Mouse (Mus musculus) C2C12 (cell line): ENCODE data around the gene Gap43. TPM values are rescaled to one million over a fixed set of nuclear protein-coding genes. Genes with fewer than 3 reads are reported as not detected.

Experiments
- H3K27me3 ChIP-seq: one replicate; pipeline ENCODE4 v1.6.1; 2011; ENCODE audit not compliant: control insufficient read depth, insufficient read depth, insufficient read length
- H3K36me3 ChIP-seq: one replicate; pipeline ENCODE4 v1.6.1; 2011; ENCODE audit not compliant: control insufficient read depth, insufficient read depth
- H3K4me3 ChIP-seq: one replicate; pipeline ENCODE4 v1.5.1; 2011; ENCODE audit warnings: mild to moderate bottlenecking, control low read depth; ENCODE audit not compliant: poor library complexity, insufficient read depth, severe bottlenecking
- H3K79me2 ChIP-seq: one replicate; pipeline ENCODE4 v1.6.1; 2011; ENCODE audit not compliant: control insufficient read depth, insufficient read depth
- H3K79me3 ChIP-seq: one replicate; pipeline ENCODE4 v1.6.1; 2011; ENCODE audit warnings: low read depth, control low read depth
- H3ac ChIP-seq: one replicate; pipeline ENCODE3; 2011; ENCODE audit warnings: low read depth; ENCODE audit not compliant: control insufficient read depth, insufficient read length
- CEBPB ChIP-seq: IDR thresholded peaks from one replicate; pipeline ENCODE4 v1.6.1; 2011; ENCODE audit warnings: low read depth, mild to moderate bottlenecking, control low read depth, moderate library complexity
- CTCF ChIP-seq: IDR thresholded peaks from one replicate; pipeline ENCODE4 v1.5.1; 2011; ENCODE audit not compliant: control insufficient read depth, insufficient read depth, insufficient read length
- FOSL1 ChIP-seq: IDR thresholded peaks from one replicate; pipeline ENCODE4 v1.8.0; 2011; ENCODE audit warnings: mild to moderate bottlenecking, low read length; ENCODE audit not compliant: poor library complexity, insufficient read depth, severe bottlenecking
- MAX ChIP-seq: IDR thresholded peaks from one replicate; pipeline ENCODE4 v1.6.1; 2011; ENCODE audit warnings: mild to moderate bottlenecking, control low read depth
- MYOD1 ChIP-seq: IDR thresholded peaks from one replicate; pipeline ENCODE4 v1.6.1; 2011; ENCODE audit warnings: low read depth; ENCODE audit not compliant: control insufficient read depth, insufficient read length
- MYOG ChIP-seq: IDR thresholded peaks from one replicate; pipeline ENCODE4 v1.6.1; 2011; ENCODE audit not compliant: control insufficient read depth, insufficient read length; ENCODE audit errors: extremely low read depth
- USF1 ChIP-seq: IDR thresholded peaks from one replicate; pipeline ENCODE4 v1.6.1; 2011; ENCODE audit warnings: low read depth, mild to moderate bottlenecking, control low read depth, moderate library complexity
- polyA plus RNA-seq: library from polyadenylated mRNA; unstranded; fragments of >200 nt; fragmentation: generic; extraction: Trizol; gene quantifications from one replicate; pipeline ENCODE4 v1.2.1, GENCODE M21; 2012; ENCODE audit warnings: missing spikeins

Gap43 gene
- polyA plus RNA-seq, 1 experiment = 0.63 TPM

DNA sequence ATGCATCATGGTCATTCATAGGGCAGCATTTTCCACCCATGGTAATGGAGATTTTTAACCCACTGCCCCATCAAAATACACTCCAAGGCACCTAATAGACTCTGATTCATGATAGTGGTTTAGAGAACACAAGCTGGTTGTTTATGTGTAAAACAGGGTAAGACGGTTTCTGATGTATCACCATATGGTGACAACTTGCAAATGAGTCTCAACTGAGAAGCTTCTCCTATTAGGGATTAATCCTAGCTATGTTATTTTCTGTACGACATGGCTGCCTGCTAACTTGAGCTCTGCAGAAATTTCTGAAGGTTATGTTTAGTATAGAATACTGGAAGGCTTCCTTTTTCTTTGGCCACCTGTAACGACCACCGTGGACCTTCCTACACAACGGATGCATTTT, 21.1 kb downstream of the Gap43 start:
- no peak overlapping the region for H3K4me3 ChIP-seq
- TF ChIP-seq MYOD1 = no peak
- TF ChIP-seq USF1 = no peak
- no peak for TF ChIP-seq CTCF
- TF ChIP-seq CEBPB = no peak
- TF ChIP-seq FOSL1 = no peak
- no peak for TF ChIP-seq MAX
- TF ChIP-seq MYOG = no peak
- no peaks in the 10 kb centered on the region for H3K79me3 ChIP-seq
- H3ac ChIP-seq = no peak overlapping the region
- no peaks in the 10 kb centered on the region for H3K27me3 ChIP-seq
- H3K79me2 ChIP-seq = no peaks in the 10 kb centered on the region
- no peaks in the 10 kb centered on the region for H3K36me3 ChIP-seq

DNA sequence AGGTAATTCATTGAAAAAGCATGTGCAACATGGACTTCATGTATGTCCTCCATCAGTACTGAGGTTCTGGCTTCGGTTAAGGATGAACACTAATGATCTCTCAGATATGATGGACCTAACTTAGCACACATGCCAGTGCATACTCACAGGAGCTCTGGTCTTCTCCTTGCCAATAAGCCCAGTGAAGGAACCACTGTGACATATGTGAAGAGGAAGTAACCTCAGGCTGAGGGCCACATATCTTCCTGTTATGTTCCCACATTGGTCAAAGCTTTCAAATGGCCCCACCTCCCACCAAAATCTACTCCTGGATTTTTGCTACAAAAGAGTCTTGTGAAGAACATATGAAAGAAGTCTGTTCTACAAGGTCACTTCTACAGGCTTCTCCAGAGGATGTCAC, 28.3 kb downstream of the Gap43 start:
- Histone ChIP-seq H3K36me3 (no peaks in the 10 kb centered on the region), H3ac (no peak overlapping the region), H3K79me3 (no peaks in the 10 kb centered on the region), H3K79me2 (no peaks in the 10 kb centered on the region), H3K27me3 (no peaks in the 10 kb centered on the region), H3K4me3 (no peak overlapping the region)
- no peak for TF ChIP-seq MYOD1

- Histone ChIP-seq H3ac (no peak overlapping the region), H3K79me3 (no peaks in the 10 kb centered on the region), H3K36me3 (no peaks in the 10 kb centered on the region), H3K27me3 (no peaks in the 10 kb centered on the region), H3K79me2 (no peaks in the 10 kb centered on the region), H3K4me3 (no peak overlapping the region)
- no peak for TF ChIP-seq CEBPB
- no peak for TF ChIP-seq MYOG
- TF ChIP-seq MYOD1 = no peak
- TF ChIP-seq MAX = no peak
- no peak for TF ChIP-seq CTCF
Observed at GRCm38 (mm10) chr16:42308761-42309160, 31.7 kb downstream of the Gap43 start.

- H3K27me3 ChIP-seq = no peaks in the 10 kb centered on the region
- TF ChIP-seq USF1 (no peak), MYOG (no peak)
- H3K79me3 ChIP-seq = no peaks in the 10 kb centered on the region
- no peaks in the 10 kb centered on the region for H3K36me3 ChIP-seq
- H3ac ChIP-seq = no peak overlapping the region
- H3K79me2 ChIP-seq = no peaks in the 10 kb centered on the region
- no peak overlapping the region for H3K4me3 ChIP-seq
Observed at GRCm38 (mm10) chr16:42305934-42306701, 34.3 kb downstream of the Gap43 start.

- H3K36me3 ChIP-seq = no peaks in the 10 kb centered on the region
- H3K4me3 ChIP-seq = no peak overlapping the region
- H3K79me3 ChIP-seq = no peaks in the 10 kb centered on the region
- H3ac ChIP-seq = no peak overlapping the region
- H3K79me2 ChIP-seq = no peaks in the 10 kb centered on the region
- TF ChIP-seq CEBPB (no peak), MYOG (no peak), MAX (no peak), CTCF (no peak), FOSL1 (no peak), USF1 (no peak), MYOD1 (no peak)
- H3K27me3 ChIP-seq = no peaks in the 10 kb centered on the region
Observed at GRCm38 (mm10) chr16:42303461-42303860, 37.0 kb downstream of the Gap43 start.

- Histone ChIP-seq H3K36me3 (no peaks in the 10 kb centered on the region), H3K79me3 (no peaks in the 10 kb centered on the region), H3K79me2 (no peaks in the 10 kb centered on the region), H3K27me3 (no peaks in the 10 kb centered on the region), H3ac (no peak overlapping the region), H3K4me3 (no peak overlapping the region)
- no peak for TF ChIP-seq USF1
- no peak for TF ChIP-seq FOSL1
- TF ChIP-seq CTCF = no peak
- TF ChIP-seq MYOD1 = no peak
- no peak for TF ChIP-seq CEBPB
- TF ChIP-seq MAX = no peak
- TF ChIP-seq MYOG = no peak
Observed at GRCm38 (mm10) chr16:42294481-42294880, 46.0 kb downstream of the Gap43 start.
